Mouse (Mus musculus) cerebellum, postnatal 25 days (tissue): ENCODE data around the gene Gm10577.
A peak's percentile ranks its signal among the peaks of the same experiment; 100 is the strongest.

Source experiments
- DNase-seq, 2 experiments: peaks; one replicate each; pipeline ENCODE4 v3.0.0; 2021; ENCODE audit warnings: mixed read lengths in 2 of 2

Gm10577 gene

GRCm38 (mm10) chr4:100994442-100995255 is 25.8 kb downstream of the Gm10577 start:
- DNase-seq: no peak

- no peak for DNase-seq
Measured at GRCm38 (mm10) chr4:100992086-100992485, 28.4 kb downstream of the Gm10577 start.

- peak in 1 of 2 experiments; percentile 17 for DNase-seq
Measured at GRCm38 (mm10) chr4:100990996-100991395, 29.5 kb downstream of the Gm10577 start.

GRCm38 (mm10) chr4:100988231-100988799 is 32.2 kb downstream of the Gm10577 start:
- peak in 1 of 2 experiments; percentile 33 for DNase-seq

GRCm38 (mm10) chr4:100987187-100987586 is 33.3 kb downstream of the Gm10577 start:
- DNase-seq: no peak

- no peak for DNase-seq
Measured at GRCm38 (mm10) chr4:100977522-100977921, 43.0 kb downstream of the Gm10577 start.

GRCm38 (mm10) chr4:100974455-100975035 is 46.0 kb downstream of the Gm10577 start:
- DNase-seq: no peak

- DNase-seq: peak in 1 of 2 experiments; percentile 9
Measured at GRCm38 (mm10) chr4:100973641-100974454, 46.6 kb downstream of the Gm10577 start.
